Mouse (Mus musculus) myocyte (in vitro differentiated cells): ENCODE measurements around the gene Stk39. TPM values are rescaled to one million over a fixed set of nuclear protein-coding genes. Genes with fewer than 3 reads are reported as not detected.

Experiments used
- H3K27me3 ChIP-seq: one replicate; pipeline ENCODE4 v1.6.1; 2011; ENCODE audit not compliant: control insufficient read depth, insufficient read depth, insufficient read length
- H3K36me3 ChIP-seq: one replicate; pipeline ENCODE4 v1.6.1; 2011; ENCODE audit not compliant: control insufficient read depth, insufficient read depth
- H3K4me2 ChIP-seq: one replicate; pipeline ENCODE4 v1.6.1; 2011; ENCODE audit warnings: low read depth, control low read depth
- H3K4me3 ChIP-seq: one replicate; pipeline ENCODE4 v1.5.1; 2011; ENCODE audit warnings: mild to moderate bottlenecking, control low read depth, moderate library complexity
- H3K79me2 ChIP-seq: one replicate; pipeline ENCODE4 v1.6.1; 2011; ENCODE audit not compliant: control insufficient read depth, insufficient read depth
- H3ac ChIP-seq: one replicate; pipeline ENCODE4 v1.6.1; 2011; ENCODE audit not compliant: control insufficient read depth, insufficient read length
- CEBPB ChIP-seq: IDR thresholded peaks from 2 replicates; pipeline ENCODE4 v1.6.1; 2011; ENCODE audit warnings: mild to moderate bottlenecking, moderate library complexity; ENCODE audit not compliant: poor library complexity, insufficient read depth, severe bottlenecking
- E2F4 ChIP-seq: IDR thresholded peaks from one replicate; pipeline ENCODE4 v1.6.1; 2011; ENCODE audit warnings: mild to moderate bottlenecking, control low read depth, moderate library complexity; ENCODE audit not compliant: insufficient read depth
- MAX ChIP-seq: IDR thresholded peaks from one replicate; pipeline ENCODE4 v1.6.1; 2011; ENCODE audit warnings: low read depth, mild to moderate bottlenecking, control low read depth
- MYOD1 ChIP-seq, 3 experiments: IDR thresholded peaks; one replicate each; pipeline ENCODE4 v1.6.1; 2011; ENCODE audit warnings: control low read depth in 2 of 3, low read depth in 2 of 3, mild to moderate bottlenecking in 2 of 3, moderate library complexity in 1 of 3; ENCODE audit not compliant: insufficient read length in 2 of 3, control insufficient read depth in 1 of 3
- MYOG ChIP-seq, 3 experiments: IDR thresholded peaks; one replicate each; pipeline ENCODE4 v1.6.1; 2011; ENCODE audit warnings: control low read depth in 2 of 3, low read depth in 2 of 3, mild to moderate bottlenecking in 2 of 3; ENCODE audit not compliant: insufficient read length in 2 of 3, control insufficient read depth in 1 of 3, insufficient read depth in 1 of 3
- POLR2A ChIP-seq: IDR thresholded peaks from one replicate; pipeline ENCODE4 v1.6.1; 2011; ENCODE audit warnings: low read depth, mild to moderate bottlenecking, control low read depth, moderate library complexity; ENCODE audit not compliant: insufficient read length
- POLR2AphosphoS2 ChIP-seq: IDR thresholded peaks from one replicate; pipeline ENCODE4 v1.6.1; 2011; ENCODE audit warnings: low read depth, control low read depth; ENCODE audit not compliant: insufficient read length
- REST ChIP-seq: IDR thresholded peaks from one replicate; pipeline ENCODE4 v1.6.1; 2011; ENCODE audit warnings: mild to moderate bottlenecking, control low read depth, moderate library complexity; ENCODE audit not compliant: insufficient read depth, insufficient read length
- SRF ChIP-seq: IDR thresholded peaks from one replicate; pipeline ENCODE4 v1.6.1; 2011; ENCODE audit warnings: low read depth; ENCODE audit not compliant: control insufficient read depth, insufficient read length
- TCF12 ChIP-seq: IDR thresholded peaks from one replicate; pipeline ENCODE4 v1.6.1; 2011; ENCODE audit warnings: mild to moderate bottlenecking, control low read depth; ENCODE audit not compliant: poor library complexity, insufficient read depth, severe bottlenecking
- TCF3 ChIP-seq: IDR thresholded peaks from one replicate; pipeline ENCODE4 v1.6.1; 2011; ENCODE audit warnings: low read depth, control low read depth; ENCODE audit not compliant: insufficient read length
- USF1 ChIP-seq: IDR thresholded peaks from one replicate; pipeline ENCODE4 v1.6.1; 2011; ENCODE audit warnings: low read depth, mild to moderate bottlenecking, control low read depth, moderate library complexity
- polyA plus RNA-seq: library from polyadenylated mRNA; unstranded; fragments of >200 nt; fragmentation: generic; extraction: Trizol; gene quantifications from one replicate; pipeline ENCODE4 v1.2.1, GENCODE M21; 2012; ENCODE audit warnings: missing spikeins

Stk39 gene
- polyA plus RNA-seq, 1 experiment, result 4.7 TPM

GRCm38 (mm10) chr2:68419165-68419564 is 52.9 kb downstream of the Stk39 start:
- no peaks in the 10 kb centered on the region for H3K79me2 ChIP-seq

GRCm38 (mm10) chr2:68417081-68417480 is 55.0 kb downstream of the Stk39 start:
- no peak overlapping the region for H3ac ChIP-seq
- H3K4me2 ChIP-seq, result no peak overlapping the region
- no peaks in the 10 kb centered on the region for H3K36me3 ChIP-seq
- H3K27me3 ChIP-seq, result no peaks in the 10 kb centered on the region
- TF ChIP-seq POLR2A (no peak), TCF12 (no peak), TCF3 (no peak), MYOD1 (IDR thresholded peaks at IDR 0.05; ENCODE audit: control insufficient read depth in 1 of 3, insufficient read length in 2 of 3, low read depth in 2 of 3) (no peak), USF1 (no peak), E2F4 (no peak)
- H3K4me3 ChIP-seq, result no peak overlapping the region
- no peaks in the 10 kb centered on the region for H3K79me2 ChIP-seq

More at GRCm38 (mm10) chr2:68419165-68419564, 52.9 kb downstream of the Stk39 start:
- Histone ChIP-seq H3ac (no peak overlapping the region), H3K36me3 (no peaks in the 10 kb centered on the region), H3K4me2 (no peak overlapping the region), H3K4me3 (no peak overlapping the region), H3K27me3 (no peaks in the 10 kb centered on the region)
- no peak for TF ChIP-seq SRF
- TF ChIP-seq MYOD1 (IDR thresholded peaks at IDR 0.05; ENCODE audit: control insufficient read depth in 1 of 3, insufficient read length in 2 of 3, low read depth in 2 of 3), result no peak
- no peak for TF ChIP-seq MAX
- no peak for TF ChIP-seq REST
- TF ChIP-seq CEBPB, result no peak
- no peak for TF ChIP-seq E2F4
- no peak for TF ChIP-seq USF1
- TF ChIP-seq POLR2AphosphoS2, result no peak
- no peak for TF ChIP-seq POLR2A
- TF ChIP-seq TCF12, result no peak
- TF ChIP-seq TCF3, result no peak
- no peak for TF ChIP-seq MYOG (IDR thresholded peaks at IDR 0.05; ENCODE audit: control insufficient read depth in 1 of 3, insufficient read depth in 1 of 3, insufficient read length in 2 of 3, low read depth in 2 of 3)

GRCm38 (mm10) chr2:68415691-68416090 is 56.4 kb downstream of the Stk39 start:
- H3K27me3 ChIP-seq, result no peaks in the 10 kb centered on the region
- no peak overlapping the region for H3K4me2 ChIP-seq
- H3K79me2 ChIP-seq, result no peaks in the 10 kb centered on the region
- no peaks in the 10 kb centered on the region for H3K36me3 ChIP-seq
- TF ChIP-seq TCF3 (no peak), POLR2AphosphoS2 (no peak), MYOG (IDR thresholded peaks at IDR 0.05; ENCODE audit: control insufficient read depth in 1 of 3, insufficient read depth in 1 of 3, insufficient read length in 2 of 3, low read depth in 2 of 3) (no peak), SRF (no peak), POLR2A (no peak), USF1 (no peak), E2F4 (no peak), REST (no peak), MYOD1 (IDR thresholded peaks at IDR 0.05; ENCODE audit: control insufficient read depth in 1 of 3, insufficient read length in 2 of 3, low read depth in 2 of 3) (no peak), MAX (no peak), CEBPB (no peak), TCF12 (no peak)
- no peak overlapping the region for H3K4me3 ChIP-seq
- no peak overlapping the region for H3ac ChIP-seq

GRCm38 (mm10) chr2:68412149-68412548 is 59.9 kb downstream of the Stk39 start:
- TF ChIP-seq CEBPB, result no peak
- no peak for TF ChIP-seq SRF
- no peak for TF ChIP-seq USF1
- TF ChIP-seq MYOG (IDR thresholded peaks at IDR 0.05; ENCODE audit: control insufficient read depth in 1 of 3, insufficient read depth in 1 of 3, insufficient read length in 2 of 3, low read depth in 2 of 3), result no peak
- TF ChIP-seq E2F4, result no peak
- TF ChIP-seq TCF3, result no peak
- TF ChIP-seq MAX, result no peak
- TF ChIP-seq POLR2A, result no peak
- no peak for TF ChIP-seq MYOD1 (IDR thresholded peaks at IDR 0.05; ENCODE audit: control insufficient read depth in 1 of 3, insufficient read length in 2 of 3, low read depth in 2 of 3)
- no peak for TF ChIP-seq POLR2AphosphoS2
- no peak for TF ChIP-seq TCF12
- no peak for TF ChIP-seq REST
- Histone ChIP-seq H3K4me3 (no peak overlapping the region), H3K79me2 (no peaks in the 10 kb centered on the region), H3ac (no peak overlapping the region), H3K27me3 (no peaks in the 10 kb centered on the region), H3K36me3 (no peaks in the 10 kb centered on the region), H3K4me2 (no peak overlapping the region)

GRCm38 (mm10) chr2:68411201-68411600 is 60.9 kb downstream of the Stk39 start:
- no peak for TF ChIP-seq TCF12
- TF ChIP-seq USF1, result no peak
- no peak for TF ChIP-seq POLR2A
- no peak for TF ChIP-seq MAX
- no peak for TF ChIP-seq SRF
- TF ChIP-seq CEBPB, result no peak
- no peak for TF ChIP-seq MYOD1 (IDR thresholded peaks at IDR 0.05; ENCODE audit: control insufficient read depth in 1 of 3, insufficient read length in 2 of 3, low read depth in 2 of 3)
- no peak for TF ChIP-seq MYOG (IDR thresholded peaks at IDR 0.05; ENCODE audit: control insufficient read depth in 1 of 3, insufficient read depth in 1 of 3, insufficient read length in 2 of 3, low read depth in 2 of 3)
- no peaks in the 10 kb centered on the region for H3K36me3 ChIP-seq
- H3ac ChIP-seq, result no peak overlapping the region
- H3K79me2 ChIP-seq, result no peaks in the 10 kb centered on the region
- no peaks in the 10 kb centered on the region for H3K27me3 ChIP-seq
- no peak overlapping the region for H3K4me2 ChIP-seq
- H3K4me3 ChIP-seq, result no peak overlapping the region
